10 mouse cellular contexts compared by ENCODE assay signal in genomic region chr17:30194091-30194490, GRCm38 (mm10).
DNase-seq lines count a peak whose midpoint lies in the region; ATAC-seq and TF ChIP-seq lines count a peak whose summit lies in the region.
"Had no signal": no experiment of that assay in that cellular context is flagged by ENCODE, and none has a peak within 500 bp of the region (broad histone marks: within the 10 kb centered on the region; RNA-seq: fewer than 3 reads in every experiment).

No protein-coding gene starts in this region.

- WGBS in forebrain, embryonic 12.5 days = 75% methylated on average over 3 of the region's 3 CpGs
- WGBS in forebrain, postnatal 0 days = 62% methylated on average over 3 of the region's 3 CpGs

- no peak overlapping the region for H3K4me2 ChIP-seq in forebrain, embryonic 12.5 days
- H3K4me2 ChIP-seq in forebrain, postnatal 0 days (ENCODE audit: low read depth) = no peak overlapping the region
- H3K4me2 ChIP-seq: liver, embryonic 12.5 days had no signal

- no peaks in the 10 kb centered on the region for H3K9me3 ChIP-seq in forebrain, embryonic 12.5 days
- no peaks in the 10 kb centered on the region for H3K9me3 ChIP-seq in forebrain, postnatal 0 days (ENCODE audit: low read length)
- H3K9me3 ChIP-seq: liver, embryonic 12.5 days had no signal

- 0 out of 2 replicates have a peak overlapping the region, but pooled peaks have one; percentile 33 for H3K27ac ChIP-seq in forebrain, embryonic 12.5 days
- H3K27ac ChIP-seq in forebrain, postnatal 0 days (ENCODE audit: low read depth, low read length) = no peak overlapping the region
- H3K27ac ChIP-seq: liver, embryonic 12.5 days had no signal

- H3K27me3 ChIP-seq in forebrain, embryonic 12.5 days = 0 out of 2 replicates have a peak, but pooled peaks cover 7% of the 10 kb centered on the region
- no peaks in the 10 kb centered on the region for H3K27me3 ChIP-seq in forebrain, postnatal 0 days (ENCODE audit: insufficient read depth, low read length)
- H3K27me3 ChIP-seq: liver, embryonic 12.5 days; Patski had no signal

- no peak for ATAC-seq in forebrain, embryonic 12.5 days (ENCODE audit: low FRiP score)
- ATAC-seq in forebrain, postnatal 0 days = no peak
- ATAC-seq: liver, embryonic 12.5 days; Patski had no signal

- peaks cover 8% of the 10 kb centered on the region; the same call in 1 of the 2 replicates for H3K36me3 ChIP-seq in forebrain, embryonic 12.5 days (replicated peaks)
- peaks cover 4% of the 10 kb centered on the region; the same call in 1 of the 2 replicates for H3K36me3 ChIP-seq in forebrain, postnatal 0 days (ENCODE audit: insufficient read depth)

- DNase-seq in forebrain, postnatal 0 days = no peak
- DNase-seq in layer of hippocampus, adult 9-11 months = peak; percentile 1
- no peak for DNase-seq in layer of hippocampus, adult 9-10 months (ENCODE audit: low spot score)
- DNase-seq in urinary bladder, postnatal 4 days (ENCODE audit: low spot score in 2 of 2) = peak; percentile 16 to 44
- DNase-seq in urinary bladder, postnatal 10 days (ENCODE audit: low spot score) = no peak
- no peak for DNase-seq in retina, postnatal 1 day
- DNase-seq in ovary, postnatal 36 days (ENCODE audit: low spot score) = no peak

- H3K4me1 ChIP-seq in forebrain, embryonic 12.5 days = peaks cover 88% of the 10 kb centered on the region
- H3K4me1 ChIP-seq in forebrain, postnatal 0 days (ENCODE audit: insufficient read depth) = peaks cover 25% of the 10 kb centered on the region

- TF ChIP-seq CTCF in forebrain, postnatal 0 days (IDR thresholded peaks at IDR 0.05; ENCODE audit: low read depth) = no peak

- H3K4me3 ChIP-seq in forebrain, embryonic 12.5 days (replicated peaks) = no peak overlapping the region
- no peak overlapping the region for H3K4me3 ChIP-seq in forebrain, postnatal 0 days (ENCODE audit: low read depth, low read length)
- H3K4me3 ChIP-seq: liver, embryonic 12.5 days had no signal

- H3K9ac ChIP-seq in forebrain, embryonic 12.5 days = no peak overlapping the region
- H3K9ac ChIP-seq in forebrain, postnatal 0 days = no peak overlapping the region
- H3K9ac ChIP-seq: liver, embryonic 12.5 days had no signal

Comparison
In these comparisons a context has a peak if more than half of its experiments do, and no peak if none do; other contexts are left out.
1. DNase-seq: peak in layer of hippocampus, adult 9-11 months (single experiment) and urinary bladder, postnatal 4 days (2 of 2); none in forebrain, postnatal 0 days (single experiment), layer of hippocampus, adult 9-10 months (single experiment), urinary bladder, postnatal 10 days (single experiment), retina, postnatal 1 day (single experiment) and ovary, postnatal 36 days (single experiment).